Mouse (Mus musculus) ES-E14 (cell line): ENCODE results near the gene Ifng.

Experiments
- ZC3H11A ChIP-seq: IDR thresholded peaks from 2 replicates; pipeline ENCODE4 v1.6.1; 2012; ENCODE audit warnings: low read depth, mild to moderate bottlenecking, inconsistent platforms, low read length, borderline replicate concordance
- ZNF384 ChIP-seq: IDR thresholded peaks from 2 replicates; pipeline ENCODE4 v1.6.1; 2012; ENCODE audit warnings: low read depth, low read length, inconsistent platforms

DNA sequence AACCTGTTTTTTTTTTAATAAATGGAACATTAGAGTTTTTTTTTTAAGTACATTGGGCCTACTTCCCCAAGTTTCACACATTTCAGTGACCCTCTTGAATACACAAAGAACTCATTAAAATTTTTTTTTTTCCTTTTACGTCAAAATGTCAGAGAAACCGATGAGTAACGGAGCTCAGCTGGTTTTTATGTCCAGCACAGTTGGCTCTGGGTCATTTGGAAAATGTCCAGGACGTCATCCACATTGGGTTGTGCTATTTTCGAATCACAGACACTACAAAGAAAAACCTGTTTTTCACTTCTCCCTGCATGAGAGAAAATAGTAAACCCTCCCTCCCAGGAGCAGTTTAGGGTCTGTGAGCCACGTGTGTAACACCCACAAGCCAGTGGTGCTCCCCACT lies 25.6 kb downstream of the Ifng start:
- TF ChIP-seq ZC3H11A, result no peak
- TF ChIP-seq ZNF384, result no peak
